Mouse (Mus musculus): ENCODE measurements around the gene Ceacam10.

DNA sequence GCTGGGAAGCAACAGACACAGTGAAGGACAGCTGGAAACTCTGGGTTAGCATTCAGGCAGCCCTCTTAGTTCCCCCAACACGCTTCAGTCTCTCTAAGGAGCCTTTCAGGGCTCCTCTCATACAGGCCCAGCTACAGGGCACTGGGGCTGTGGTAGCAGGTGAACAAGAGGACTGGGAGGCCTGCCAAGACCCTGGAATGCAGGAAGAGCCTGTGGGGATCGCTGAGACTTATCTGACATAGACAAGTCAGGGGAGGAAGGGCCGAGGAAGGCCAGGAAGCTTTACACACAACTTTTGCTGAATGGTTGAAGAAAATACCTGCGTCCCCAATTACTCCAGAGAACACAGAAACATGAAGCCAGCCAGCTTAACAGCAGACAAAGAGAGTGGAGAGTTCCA is 26.3 kb upstream of the Ceacam10 start:
- TF ChIP-seq CTCF (IDR thresholded peaks at IDR 0.05; ENCODE audit: low read depth, low read length) (no peak), POLR2A (IDR thresholded peaks at IDR 0.05; ENCODE audit: borderline replicate concordance, low read depth, low read length) (no peak)

All from bone marrow macrophage, adult 2 months (primary cell).